Mouse (Mus musculus): Measurements from ENCODE around the gene 1700017N19Rik.
A peak's percentile ranks its signal among the peaks of the same experiment; 100 is the strongest.
"Not testable (repeated sequence)": the region's sequence is repeated elsewhere in the genome, so short reads cannot be mapped to it uniquely, and the experiment has no call there.

1700017N19Rik gene

GRCm38 (mm10) chr10:100590323-100590722 is at the start of gene 1700017N19Rik, which contains the start of gene 4930430F08Rik:
1700017N19Rik (plus strand) TSS chr10:100590484.
4930430F08Rik (minus strand) TSS chr10:100590423.
- DNase-seq = no peak

- DNase-seq = no peak
These were observed 33.6 kb upstream of the 1700017N19Rik start for GRCm38 (mm10) chr10:100556566-100557175.

GRCm38 (mm10) chr10:100560194-100560883 is 29.9 kb upstream of the 1700017N19Rik start:
- DNase-seq = not testable (repeated sequence)

- DNase-seq = no peak
These were observed 26.2 kb upstream of the 1700017N19Rik start for GRCm38 (mm10) chr10:100564112-100564511.

- DNase-seq = no peak
These were observed 18.6 kb upstream of the 1700017N19Rik start for GRCm38 (mm10) chr10:100571707-100572106.

GRCm38 (mm10) chr10:100574505-100575149 is 15.7 kb upstream of the 1700017N19Rik start:
- no peak for DNase-seq

- no peak for DNase-seq
These were observed 15.0 kb upstream of the 1700017N19Rik start for GRCm38 (mm10) chr10:100575294-100575693.

GRCm38 (mm10) chr10:100584178-100584577 is 6.1 kb upstream of the 1700017N19Rik start:
- no peak for DNase-seq

- DNase-seq = no peak
These were observed 1.8 kb upstream of the 1700017N19Rik start for GRCm38 (mm10) chr10:100588524-100588923.

- DNase-seq = peak; percentile 72 to 85
These were observed 1.3 kb upstream of the 1700017N19Rik start for GRCm38 (mm10) chr10:100588932-100589388.

- DNase-seq = no peak
These were observed 8.1 kb downstream of the 1700017N19Rik start for GRCm38 (mm10) chr10:100598339-100598738.

GRCm38 (mm10) chr10:100603511-100603910 is 13.2 kb downstream of the 1700017N19Rik start:
- DNase-seq = no peak

- no peak for DNase-seq
These were observed 14.0 kb downstream of the 1700017N19Rik start for GRCm38 (mm10) chr10:100604254-100604653.

GRCm38 (mm10) chr10:100617233-100617903 is 27.1 kb downstream of the 1700017N19Rik start:
- no peak for DNase-seq

GRCm38 (mm10) chr10:100619474-100619873 is 29.2 kb downstream of the 1700017N19Rik start:
- DNase-seq = no peak

- no peak for DNase-seq
These were observed 29.8 kb downstream of the 1700017N19Rik start for GRCm38 (mm10) chr10:100620040-100620439.

- no peak for DNase-seq
These were observed 32.2 kb downstream of the 1700017N19Rik start for GRCm38 (mm10) chr10:100622494-100622893.

GRCm38 (mm10) chr10:100629762-100630438 is 39.6 kb downstream of the 1700017N19Rik start:
- peak in 1 of 2 experiments; percentile 28 for DNase-seq

- no peak for DNase-seq
These were observed 52.6 kb downstream of the 1700017N19Rik start for GRCm38 (mm10) chr10:100642887-100643286.

- no peak for DNase-seq
These were observed 55.1 kb downstream of the 1700017N19Rik start for GRCm38 (mm10) chr10:100645331-100645935.

- no peak for DNase-seq
These were observed 63.9 kb downstream of the 1700017N19Rik start for GRCm38 (mm10) chr10:100654183-100654582.

Measured in spleen, adult 18-20 months (tissue).